Mouse (Mus musculus): Measurements from ENCODE around the gene Rora.

Rora gene

DNA sequence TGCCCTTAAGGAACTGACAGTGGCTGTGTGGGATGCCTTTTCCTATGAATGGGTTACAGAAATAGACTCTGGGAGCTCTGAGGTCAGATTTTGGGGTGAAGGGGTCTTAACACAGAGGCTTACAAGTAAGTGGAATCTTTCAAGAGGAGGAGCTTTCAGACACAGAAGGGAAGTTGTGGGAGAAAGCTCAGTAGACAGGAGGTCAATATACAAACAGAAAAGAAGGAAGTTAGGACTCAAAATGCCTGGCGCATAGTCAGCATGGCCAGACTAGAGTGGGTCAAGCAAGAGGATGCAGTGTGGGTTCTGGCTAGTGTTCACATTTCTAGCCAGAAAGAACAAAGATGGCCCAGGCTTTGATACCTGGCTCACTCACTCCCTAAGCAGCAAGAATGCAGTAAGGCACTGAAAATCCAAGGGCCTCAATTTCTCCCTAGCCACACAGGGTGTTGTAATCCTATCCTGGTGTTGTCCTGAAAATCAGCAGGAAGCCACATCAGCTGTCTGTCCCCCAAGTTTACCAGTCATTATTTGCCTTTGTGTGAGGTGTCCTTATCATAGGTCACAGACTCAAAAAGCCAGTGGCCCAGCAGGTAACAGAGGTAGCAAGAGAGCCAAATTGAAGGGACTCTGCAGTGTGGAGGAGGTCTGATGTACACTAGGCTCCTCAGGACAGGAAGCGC is 456.2 kb downstream of the Rora start:
- DNase-seq, result no peak

- no peak for DNase-seq
Observed at GRCm38 (mm10) chr9:69110301-69110674, 456.7 kb downstream of the Rora start.

DNA sequence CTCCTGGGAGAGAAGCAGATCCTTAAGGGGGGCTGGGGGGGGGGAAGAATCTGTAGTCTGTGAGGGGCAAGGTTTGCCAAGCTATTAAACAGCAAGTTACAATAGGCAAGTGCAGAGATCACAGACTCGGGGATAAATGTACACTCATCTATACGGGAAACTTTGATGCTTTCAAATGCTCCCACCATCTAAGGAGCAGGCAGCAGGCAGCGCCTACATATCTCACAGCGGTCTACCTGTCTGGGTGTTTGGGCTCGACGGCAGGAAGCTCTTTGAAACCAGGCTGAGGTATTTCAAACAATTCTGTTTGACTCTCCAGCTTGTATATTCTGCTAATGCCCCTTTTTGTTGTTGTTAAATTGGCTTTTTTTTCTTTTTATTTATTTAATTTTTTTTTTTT is 457.1 kb downstream of the Rora start:
- no peak for DNase-seq

DNA sequence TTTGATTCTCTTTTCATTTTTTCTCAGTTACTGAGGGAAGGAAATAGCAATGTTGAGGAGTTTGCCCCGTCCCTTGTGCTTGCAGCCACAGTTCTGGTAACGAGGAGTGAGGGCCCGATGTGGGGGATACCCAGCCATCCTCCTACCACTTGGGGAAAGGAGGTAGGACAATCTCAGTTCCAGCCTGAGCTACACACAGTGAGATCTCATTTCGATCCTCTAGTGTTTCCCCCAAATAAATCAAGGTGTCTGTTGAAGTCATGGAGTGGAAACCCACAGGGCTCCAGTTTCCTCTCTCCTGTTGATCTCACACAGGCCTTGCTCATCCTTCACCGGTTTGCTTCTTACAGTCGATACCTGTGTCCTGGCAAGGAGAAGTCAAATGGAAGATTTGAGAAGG is 458.0 kb downstream of the Rora start:
- no peak for DNase-seq

GRCm38 (mm10) chr9:69114429-69114984 is 460.9 kb downstream of the Rora start:
- DNase-seq, result no peak

DNA sequence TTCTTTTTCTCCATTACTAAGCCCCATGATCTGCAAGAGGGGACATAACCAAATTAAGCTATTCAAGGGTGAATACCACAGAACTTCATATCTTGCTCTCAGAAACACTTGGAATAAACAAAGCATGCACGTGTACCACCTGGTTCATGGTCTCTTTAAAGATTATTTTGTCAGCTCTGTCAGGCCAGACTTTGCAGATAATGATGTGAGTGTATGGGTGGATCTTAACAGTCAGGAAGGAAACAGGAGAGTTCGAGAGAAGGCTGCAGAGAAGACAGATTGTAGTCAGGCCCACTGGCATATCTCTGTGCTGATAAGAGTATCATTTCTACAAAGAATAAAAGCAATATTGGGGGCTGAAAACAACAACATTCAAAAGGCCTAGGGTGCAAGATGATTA is 463.2 kb downstream of the Rora start:
- DNase-seq, result no peak

- DNase-seq, result no peak
Observed at GRCm38 (mm10) chr9:69121117-69121740, 467.6 kb downstream of the Rora start.

GRCm38 (mm10) chr9:69125011-69125786 is 471.6 kb downstream of the Rora start:
- DNase-seq, result peak; percentile 43

DNA sequence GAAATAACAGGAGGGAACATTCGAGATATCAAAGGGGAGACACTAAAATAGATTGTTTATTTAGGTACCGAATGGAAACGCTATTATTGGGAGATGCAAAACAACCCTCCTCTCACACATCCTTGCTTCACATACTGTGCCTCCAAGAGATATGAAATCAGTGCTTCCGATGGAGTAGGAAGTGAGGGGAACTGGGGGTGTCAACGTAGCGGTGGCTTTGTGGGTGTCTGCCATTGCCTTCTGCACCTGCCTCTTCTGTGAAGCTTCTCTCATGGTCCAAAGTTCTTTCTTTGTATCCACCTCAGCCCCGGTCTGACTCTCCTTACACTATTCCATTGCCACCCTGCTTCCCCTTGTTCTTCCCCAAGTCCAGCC is 472.2 kb downstream of the Rora start:
- DNase-seq, result no peak

- no peak for DNase-seq
Observed at GRCm38 (mm10) chr9:69126595-69126994, 473.0 kb downstream of the Rora start.

DNA sequence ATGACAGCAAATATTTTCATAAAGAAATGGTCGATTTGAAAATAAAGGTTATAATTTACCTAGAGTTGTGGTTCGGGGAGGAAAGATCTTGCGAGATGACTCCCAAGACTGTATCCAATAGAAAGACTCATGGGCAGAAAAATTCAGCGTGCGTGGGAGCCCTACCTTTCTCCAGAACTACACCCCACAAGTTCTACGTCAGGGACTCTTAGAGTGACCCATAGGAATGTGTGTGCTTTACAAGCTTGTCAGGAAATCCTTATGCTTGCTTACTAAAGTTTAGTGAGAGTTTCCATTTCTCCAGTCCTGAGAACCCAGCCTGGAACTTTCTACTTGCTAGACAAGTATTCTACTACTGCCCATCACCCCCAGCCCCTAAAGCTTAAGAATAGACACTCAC is 474.7 kb downstream of the Rora start:
- no peak for DNase-seq

GRCm38 (mm10) chr9:69132995-69133394 is 479.4 kb downstream of the Rora start:
- peak in 1 of 2 experiments; percentile 45 for DNase-seq

DNA sequence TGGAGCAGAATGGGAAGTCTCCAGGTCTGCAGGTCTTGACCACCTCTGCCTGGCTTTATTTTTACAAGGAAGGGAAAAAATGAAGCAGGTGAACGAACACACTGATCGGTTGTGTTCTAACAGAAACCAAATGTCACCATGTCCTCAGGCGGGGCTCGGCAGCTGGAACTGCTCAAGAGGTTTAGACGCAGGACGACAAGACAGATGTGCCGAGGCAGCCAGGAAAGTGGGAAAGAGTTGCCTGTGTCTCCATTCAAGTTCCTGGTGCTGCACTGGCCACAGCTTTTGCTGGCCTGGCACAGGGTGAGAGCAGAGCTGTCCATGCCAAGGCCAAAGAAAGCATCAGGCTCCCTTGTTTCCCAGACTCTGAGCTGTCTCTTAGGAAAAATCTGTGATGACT is 480.1 kb downstream of the Rora start:
- peak; percentile 30 to 68 for DNase-seq

DNA sequence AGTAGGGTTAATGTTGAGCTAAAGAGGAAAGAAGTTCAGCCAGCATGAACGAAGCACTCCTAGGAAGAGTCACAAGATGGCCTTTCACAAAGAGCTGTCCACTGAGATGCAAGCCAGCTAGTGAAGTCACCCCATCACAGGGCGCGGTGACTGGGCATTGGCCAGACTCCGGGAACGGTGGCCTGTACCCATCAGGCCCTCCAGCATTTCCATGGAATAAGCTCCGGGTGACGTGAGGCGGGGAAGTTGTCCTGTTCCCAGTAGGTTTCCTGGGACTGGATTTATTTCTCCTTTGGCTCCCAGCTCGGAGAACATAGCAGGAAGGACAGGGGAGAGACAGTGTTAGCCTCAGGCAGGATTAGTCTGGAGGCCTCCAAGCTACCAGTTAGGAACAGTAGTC is 481.0 kb downstream of the Rora start:
- peak; percentile 38 to 50 for DNase-seq

GRCm38 (mm10) chr9:69136821-69137220 is 483.2 kb downstream of the Rora start:
- DNase-seq, result no peak

- no peak for DNase-seq
Observed at GRCm38 (mm10) chr9:69137398-69137797, 483.8 kb downstream of the Rora start.

DNA sequence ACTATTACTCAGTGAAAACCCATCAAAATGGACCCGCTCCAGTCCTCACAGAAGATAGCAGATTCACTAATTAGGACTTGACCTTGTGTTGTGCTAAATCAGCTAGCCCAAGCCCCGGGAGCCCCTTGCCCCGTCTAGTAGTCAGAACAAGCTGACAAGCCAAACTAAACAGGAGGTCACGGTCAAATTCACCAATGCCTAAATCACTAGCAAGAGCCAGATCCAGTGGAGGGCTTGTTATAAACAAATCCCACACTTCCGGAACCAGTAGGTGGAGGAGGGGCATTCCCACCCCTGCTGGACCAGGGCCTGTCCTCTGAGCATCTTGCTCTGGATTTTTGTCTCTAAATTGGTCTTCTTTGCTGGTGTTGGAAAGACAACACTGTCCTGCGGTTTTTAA is 486.6 kb downstream of the Rora start:
- peak; percentile 34 to 57 for DNase-seq

GRCm38 (mm10) chr9:69141859-69142258 is 488.3 kb downstream of the Rora start:
- DNase-seq, result no peak

DNA sequence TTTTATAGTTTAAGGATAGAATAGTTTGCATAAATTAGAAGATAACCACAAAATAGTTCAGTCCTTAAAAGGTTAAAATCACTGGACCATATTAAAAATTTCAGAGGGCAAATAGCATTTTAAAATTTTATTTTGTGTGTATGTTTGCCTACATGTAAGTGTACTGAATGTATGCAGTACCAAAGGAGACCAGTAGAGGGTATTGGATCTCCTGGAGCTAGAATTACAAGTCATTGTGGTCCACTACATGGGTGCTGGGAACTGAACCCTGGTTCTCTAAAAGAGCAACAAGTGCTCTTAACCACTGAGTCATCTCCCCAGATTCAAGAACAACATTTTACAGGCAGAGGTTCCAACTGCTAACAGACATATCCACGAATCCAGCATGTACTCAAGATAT is 493.4 kb downstream of the Rora start:
- DNase-seq, result no peak

- DNase-seq, result no peak
Observed at GRCm38 (mm10) chr9:69150224-69150623, 496.6 kb downstream of the Rora start.

DNA sequence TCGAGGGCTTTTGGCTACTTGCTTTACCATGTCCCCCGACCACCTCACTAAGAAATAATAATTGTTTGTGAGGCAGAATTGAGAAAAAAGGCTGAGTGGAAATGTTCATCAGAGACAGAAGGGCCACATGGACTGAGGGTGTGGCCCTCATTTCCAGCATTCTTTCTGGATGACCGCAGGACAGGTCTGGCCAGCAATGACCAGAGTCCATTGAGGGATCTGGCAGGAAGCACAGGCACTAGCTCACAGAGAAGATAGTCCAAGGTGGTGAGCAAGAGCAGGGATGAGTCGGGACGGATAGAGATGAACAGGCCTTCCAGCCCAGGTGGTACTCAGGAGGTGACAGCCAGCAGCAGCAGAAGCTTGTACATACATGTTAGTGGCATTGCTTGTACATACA is 501.1 kb downstream of the Rora start:
- no peak for DNase-seq

GRCm38 (mm10) chr9:69155836-69156595 is 502.4 kb downstream of the Rora start:
- DNase-seq, result no peak

DNA sequence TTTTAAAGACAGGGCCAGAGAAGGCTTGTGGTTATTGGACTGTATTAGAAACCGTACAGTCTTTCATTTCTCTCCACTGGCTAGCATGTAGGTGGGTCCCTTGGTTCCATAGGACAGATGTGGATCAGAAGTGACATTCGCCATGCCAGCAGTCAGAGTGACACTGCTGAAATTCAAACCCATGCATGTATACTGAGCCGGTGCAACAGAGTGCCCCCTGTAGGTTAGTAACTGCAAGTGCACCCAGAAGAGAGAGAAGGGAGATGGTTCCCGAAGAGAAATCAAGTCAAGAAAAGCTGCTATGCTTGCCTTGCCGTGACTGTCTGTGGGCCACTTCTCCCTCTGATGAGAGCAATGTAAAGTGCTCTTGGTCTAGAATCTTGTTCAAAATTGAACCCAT is 507.2 kb downstream of the Rora start:
- no peak for DNase-seq
